Mouse (Mus musculus) adrenal gland, adult 2 months (tissue): ENCODE measurements at regions not wholly inside any gene's neighbourhood (a gene's known extent, or its start where the extent isn't known, plus 50 kb on each side); places are given as distances from the start of the nearest gene placed in this dataset.

Experiments
- DNase-seq: peaks from one replicate; pipeline ENCODE4 v3.0.0; 2021

- DNase-seq, result no peak
Observed at GRCm38 (mm10) chr12:59307958-59308357, 88.4 kb upstream of the Fbxo33 start.

GRCm38 (mm10) chr12:59304522-59304921 lies 85.0 kb upstream of the Fbxo33 start:
- no peak for DNase-seq
